Mouse (Mus musculus): Measurements from ENCODE around the gene Paxx. TPM values are rescaled to one million over a fixed set of nuclear protein-coding genes. Genes with fewer than 3 reads are reported as not detected.
A peak's percentile ranks its signal among the peaks of the same experiment; 100 is the strongest.

The Paxx gene
- polyA plus RNA-seq, 1 experiment, result 114 TPM

DNA sequence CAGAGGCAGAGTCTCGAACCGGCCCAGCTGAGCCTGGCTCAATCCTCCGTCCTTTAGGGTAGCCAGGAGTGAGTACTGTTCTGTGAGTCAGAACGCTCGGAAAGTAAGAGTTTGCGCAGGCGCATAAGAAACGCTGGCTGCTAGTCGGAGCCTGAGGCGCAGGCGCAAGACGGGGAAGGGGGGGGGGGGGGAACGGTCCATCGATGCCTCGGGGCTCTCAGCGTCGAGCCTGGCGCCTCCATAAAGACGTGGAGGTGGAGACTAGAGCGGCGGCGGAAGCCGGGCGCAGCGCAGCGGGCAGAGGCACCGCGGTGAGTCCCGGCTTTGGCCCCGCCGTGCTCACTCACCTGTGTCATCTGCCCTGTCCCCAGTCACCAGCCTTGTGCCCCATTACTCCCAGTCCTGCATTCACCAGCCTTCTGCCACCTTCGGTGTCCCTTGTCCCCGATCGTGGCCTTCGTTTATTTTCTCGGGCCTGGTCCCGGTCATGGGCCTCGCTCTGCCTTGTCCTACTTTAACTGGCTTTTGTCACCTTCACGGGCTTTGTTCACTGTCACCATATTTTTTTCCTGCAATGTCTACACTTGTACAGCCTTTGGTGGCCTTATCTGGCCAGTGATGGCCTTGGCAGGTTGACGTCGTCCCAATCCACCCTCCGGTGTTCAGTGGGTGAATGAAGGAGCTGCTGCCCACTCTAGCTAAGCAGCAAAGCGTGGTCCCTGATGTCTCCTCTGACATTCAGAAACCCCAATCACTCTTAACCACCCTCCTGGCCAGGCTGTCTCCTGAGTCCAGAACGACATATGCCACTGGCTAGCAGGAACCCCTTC is 39.9 kb upstream of the Paxx start, which contains the start of gene Fbxw5:
Gene Fbxw5 (plus strand): TSS at position 175 of the 830 bp plus-strand sequence.
- TF ChIP-seq CTCF (IDR thresholded peaks at IDR 0.05; ENCODE audit: control insufficient read depth, insufficient read depth, low read length) (no peak), POLR2A (IDR thresholded peaks at IDR 0.05; ENCODE audit: borderline replicate concordance, control insufficient read depth, low read depth, low read length) (peak; percentile 97)
- under 1% methylated on average over 44 of the region's 44 CpGs for WGBS
- Histone ChIP-seq H3K27ac (ENCODE audit: control insufficient read depth, insufficient read depth, low read depth, low read length, poor library complexity) (peak within 1 kb of the TSS; percentile 66), H3K4me3 (replicated peaks; ENCODE audit: control insufficient read depth, low read depth, low read length) (peak within 1 kb of the TSS; percentile 96), H3K4me1 (ENCODE audit: control insufficient read depth, insufficient read depth, low read length) (peaks cover 8% of the 10 kb centered on the region)

DNA sequence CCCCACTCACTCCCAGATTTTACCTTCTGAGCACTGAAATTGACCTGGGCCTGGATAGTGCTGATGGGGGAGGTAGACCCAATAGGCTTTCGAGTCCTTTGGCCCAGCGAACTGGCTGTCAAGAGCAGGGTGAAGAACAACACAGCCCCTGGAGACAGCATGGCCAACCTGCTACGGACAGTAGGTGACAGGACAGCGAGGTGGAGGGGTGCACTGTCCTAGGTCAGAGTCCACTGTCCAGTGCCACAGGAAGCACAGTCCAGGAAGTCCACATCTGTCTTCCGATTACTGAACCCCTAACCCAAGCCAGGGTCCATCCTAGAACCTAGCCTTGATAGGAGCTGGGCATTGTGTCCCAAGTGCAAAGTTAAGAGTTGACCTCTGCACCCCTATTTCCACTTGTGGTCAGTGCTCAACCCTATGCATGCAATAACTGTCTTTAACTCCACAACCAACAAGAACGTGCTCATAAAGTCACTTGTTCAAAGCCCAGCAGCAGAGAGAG is 39.2 kb upstream of the Paxx start:
- TF ChIP-seq CTCF (IDR thresholded peaks at IDR 0.05; ENCODE audit: control insufficient read depth, insufficient read depth, low read length) (no peak), POLR2A (IDR thresholded peaks at IDR 0.05; ENCODE audit: borderline replicate concordance, control insufficient read depth, low read depth, low read length) (no peak)
- peak overlapping the region; percentile 31; the same call in 1 of the 2 replicates for H3K27ac ChIP-seq (ENCODE audit: control insufficient read depth, insufficient read depth, low read depth, low read length, poor library complexity)
- peak overlapping the region; percentile 50 for H3K4me3 ChIP-seq (replicated peaks; ENCODE audit: control insufficient read depth, low read depth, low read length)
- WGBS, result 60% methylated on average over 6 of the region's 6 CpGs
- H3K4me1 ChIP-seq (ENCODE audit: control insufficient read depth, insufficient read depth, low read length), result peaks cover 8% of the 10 kb centered on the region

DNA sequence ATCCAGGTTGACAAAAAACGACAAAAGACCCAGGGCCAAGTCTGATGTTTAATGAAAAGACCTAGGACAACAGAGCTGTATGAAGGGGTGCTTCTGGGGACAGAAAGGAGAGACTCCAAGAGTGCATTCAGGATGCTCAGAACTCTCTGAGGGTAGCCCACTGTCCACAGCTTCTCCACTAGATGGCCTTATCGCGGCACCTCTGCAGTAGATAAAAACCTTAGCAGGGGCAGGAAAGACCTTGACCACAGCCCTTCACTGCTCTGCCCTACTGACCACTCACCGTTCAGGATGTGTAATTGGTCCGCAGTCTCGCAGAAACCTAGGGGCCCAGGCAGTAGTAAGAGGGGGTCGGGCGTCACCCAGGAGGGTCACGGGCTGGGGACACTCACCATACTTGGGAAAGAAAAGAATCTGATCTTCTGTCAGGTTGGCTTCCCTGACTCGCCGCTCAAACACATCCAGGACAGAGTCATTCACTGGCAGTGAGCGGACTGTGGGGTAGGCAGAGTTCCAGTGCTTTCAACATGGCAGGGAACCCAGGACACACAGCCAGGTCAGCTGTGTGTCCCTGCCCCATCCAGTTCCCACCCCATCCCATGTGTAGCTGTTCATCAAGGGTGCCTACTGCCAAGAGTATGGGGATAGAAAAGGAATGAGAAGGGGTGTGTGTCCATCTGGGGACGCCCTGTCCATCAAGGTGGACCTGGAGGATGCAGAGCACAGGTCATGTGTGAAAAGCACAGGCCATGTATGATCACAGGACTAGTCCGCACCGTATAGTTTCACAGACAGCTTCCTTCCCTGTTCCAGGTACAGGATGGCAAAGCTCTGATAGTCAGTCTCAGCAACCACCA is 38.0 kb upstream of the Paxx start:
- Histone ChIP-seq H3K4me3 (replicated peaks; ENCODE audit: control insufficient read depth, low read depth, low read length) (no peak overlapping the region), H3K4me1 (ENCODE audit: control insufficient read depth, insufficient read depth, low read length) (peaks cover 8% of the 10 kb centered on the region), H3K27ac (ENCODE audit: control insufficient read depth, insufficient read depth, low read depth, low read length, poor library complexity) (no peak overlapping the region)
- TF ChIP-seq POLR2A (IDR thresholded peaks at IDR 0.05; ENCODE audit: borderline replicate concordance, control insufficient read depth, low read depth, low read length) (no peak), CTCF (IDR thresholded peaks at IDR 0.05; ENCODE audit: control insufficient read depth, insufficient read depth, low read length) (no peak)
- 65% methylated on average over 15 of the region's 15 CpGs for WGBS

GRCm38 (mm10) chr2:25497846-25498575 is 37.1 kb upstream of the Paxx start:
- 20% methylated on average over 6 of the region's 6 CpGs for WGBS
- Histone ChIP-seq H3K27ac (ENCODE audit: control insufficient read depth, insufficient read depth, low read depth, low read length, poor library complexity) (no peak overlapping the region), H3K4me3 (replicated peaks; ENCODE audit: control insufficient read depth, low read depth, low read length) (no peak overlapping the region), H3K4me1 (ENCODE audit: control insufficient read depth, insufficient read depth, low read length) (peaks cover 8% of the 10 kb centered on the region)
- TF ChIP-seq CTCF (IDR thresholded peaks at IDR 0.05; ENCODE audit: control insufficient read depth, insufficient read depth, low read length) (no peak), POLR2A (IDR thresholded peaks at IDR 0.05; ENCODE audit: borderline replicate concordance, control insufficient read depth, low read depth, low read length) (no peak)

DNA sequence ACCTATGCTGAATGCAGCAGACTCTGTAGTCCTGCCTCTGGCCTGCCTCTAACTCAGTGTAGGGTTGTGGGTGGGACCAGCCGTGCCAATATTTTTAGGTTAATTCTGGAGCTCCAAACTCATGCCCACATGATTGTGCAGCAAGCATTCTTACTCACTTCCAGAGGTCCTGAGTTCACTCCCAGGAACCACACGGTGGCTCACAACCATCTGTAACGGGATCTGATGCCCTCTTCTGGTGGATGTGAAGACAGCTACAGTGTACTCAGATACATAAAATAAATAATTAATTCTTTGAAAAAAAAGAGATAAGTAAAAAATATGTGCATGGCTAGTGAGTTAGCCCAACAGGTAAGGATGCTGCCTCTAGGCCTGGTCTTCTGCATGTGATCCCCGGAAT is 35.6 kb upstream of the Paxx start:
- TF ChIP-seq POLR2A (IDR thresholded peaks at IDR 0.05; ENCODE audit: borderline replicate concordance, control insufficient read depth, low read depth, low read length), result no peak
- TF ChIP-seq CTCF (IDR thresholded peaks at IDR 0.05; ENCODE audit: control insufficient read depth, insufficient read depth, low read length), result no peak
- Histone ChIP-seq H3K4me3 (replicated peaks; ENCODE audit: control insufficient read depth, low read depth, low read length) (no peak overlapping the region), H3K4me1 (ENCODE audit: control insufficient read depth, insufficient read depth, low read length) (peaks cover 5% of the 10 kb centered on the region), H3K27ac (ENCODE audit: control insufficient read depth, insufficient read depth, low read depth, low read length, poor library complexity) (no peak overlapping the region)
- 31% methylated on average over 4 of the region's 4 CpGs for WGBS

- TF ChIP-seq POLR2A (IDR thresholded peaks at IDR 0.05; ENCODE audit: borderline replicate concordance, control insufficient read depth, low read depth, low read length) (no peak), CTCF (IDR thresholded peaks at IDR 0.05; ENCODE audit: control insufficient read depth, insufficient read depth, low read length) (no peak)
- no peak within 1 kb of the TSS for H3K4me3 ChIP-seq (replicated peaks; ENCODE audit: control insufficient read depth, low read depth, low read length)
- 80% methylated on average over 5 of the region's 5 CpGs for WGBS
- H3K4me1 ChIP-seq (ENCODE audit: control insufficient read depth, insufficient read depth, low read length), result peaks cover 2% of the 10 kb centered on the region; the same call in 1 of the 2 replicates
- no peak within 1 kb of the TSS for H3K27ac ChIP-seq (ENCODE audit: control insufficient read depth, insufficient read depth, low read depth, low read length, poor library complexity)
Observed at GRCm38 (mm10) chr2:25493476-25493961, 32.6 kb upstream of the Paxx start, which contains the start of gene Lcn12. Lcn12 (minus strand) TSS chr2:25493911.

DNA sequence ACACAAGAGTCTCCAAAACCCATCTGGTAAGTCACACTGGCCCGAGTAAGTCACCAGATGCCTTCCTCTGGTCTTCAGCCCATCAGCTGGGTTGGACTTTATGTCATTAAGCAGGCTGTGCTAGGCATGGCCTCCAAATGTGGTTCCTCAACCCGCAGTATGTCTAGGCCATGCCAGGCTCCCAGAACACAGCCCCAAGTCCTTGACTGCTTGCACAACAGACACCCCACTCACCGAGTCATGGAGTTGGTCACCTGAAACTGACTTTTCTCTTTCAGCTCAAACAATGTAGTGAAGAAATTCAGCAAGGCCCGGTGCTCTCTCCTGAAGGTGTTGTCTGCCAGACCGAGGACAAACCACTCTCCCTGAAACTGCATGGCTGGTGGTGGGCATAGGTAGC is 32.1 kb upstream of the Paxx start:
- Histone ChIP-seq H3K27ac (ENCODE audit: control insufficient read depth, insufficient read depth, low read depth, low read length, poor library complexity) (no peak overlapping the region), H3K4me1 (ENCODE audit: control insufficient read depth, insufficient read depth, low read length) (peaks cover 2% of the 10 kb centered on the region; the same call in 1 of the 2 replicates), H3K4me3 (replicated peaks; ENCODE audit: control insufficient read depth, low read depth, low read length) (no peak overlapping the region)
- TF ChIP-seq CTCF (IDR thresholded peaks at IDR 0.05; ENCODE audit: control insufficient read depth, insufficient read depth, low read length) (no peak), POLR2A (IDR thresholded peaks at IDR 0.05; ENCODE audit: borderline replicate concordance, control insufficient read depth, low read depth, low read length) (no peak)
- WGBS, result 70% methylated on average over 5 of the region's 5 CpGs
